Mouse (Mus musculus) erythroblast, adult 5-6 weeks (primary cell): ENCODE data around the gene Chst3. TPM values are rescaled to one million over a fixed set of nuclear protein-coding genes. Genes with fewer than 3 reads are reported as not detected.
"Not testable (repeated sequence)": the region's sequence is repeated elsewhere in the genome, so short reads cannot be mapped to it uniquely, and the experiment has no call there.

Experiments used
- ATAC-seq: replicated peaks from 2 replicates; pipeline ENCODE4 v1.8.0; 2016; ENCODE audit warnings: moderate number of reproducible peaks, mild to moderate bottlenecking, moderate TSS enrichment, inconsistent platforms; ENCODE audit not compliant: poor library complexity, low FRiP score, severe bottlenecking
- total RNA-seq, 2 experiments: library from RNA; stranded (forward) in 1 of 2; stranded (reverse) in 1 of 2; fragments of 150-400 nt in 1 of 2; fragments of 200-764, 138-1000 nt in 1 of 2; gene quantifications; 2 replicates each; pipeline versions ENCODE4 v1.2.3 to v1.2.4; 2015 to 2017; ENCODE audit warnings: low replicate concordance in 2 of 2

Chst3 gene
- total RNA-seq, 2 experiments from 2014 or later, result not detected

DNA sequence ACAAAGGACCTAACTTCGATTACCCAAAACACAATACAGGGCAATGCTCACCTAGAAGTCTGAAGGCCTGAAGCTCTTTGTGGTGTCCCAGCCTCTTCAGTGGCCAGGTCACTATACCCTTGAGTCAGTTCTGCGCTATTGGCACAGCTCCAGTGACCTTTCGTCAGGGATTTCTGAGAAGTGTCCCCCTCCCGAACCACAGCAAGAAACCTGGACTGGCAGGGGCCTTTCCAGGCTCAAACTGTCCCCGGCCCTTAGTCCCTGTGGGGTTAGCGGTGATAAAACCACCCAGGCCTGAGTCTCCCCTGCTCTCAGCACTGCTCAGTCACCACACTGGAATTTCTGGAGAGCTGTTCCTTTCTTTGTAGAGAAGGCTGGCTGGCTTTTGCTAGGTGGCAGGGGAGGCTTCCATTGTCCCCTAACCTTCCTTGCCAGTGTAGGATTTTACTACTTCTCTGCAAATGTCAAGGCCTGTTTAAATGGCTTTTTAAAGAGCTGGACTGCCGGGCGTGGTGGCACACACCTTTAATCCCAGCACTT, 11.8 kb downstream of the Chst3 start:
- no peak for ATAC-seq

DNA sequence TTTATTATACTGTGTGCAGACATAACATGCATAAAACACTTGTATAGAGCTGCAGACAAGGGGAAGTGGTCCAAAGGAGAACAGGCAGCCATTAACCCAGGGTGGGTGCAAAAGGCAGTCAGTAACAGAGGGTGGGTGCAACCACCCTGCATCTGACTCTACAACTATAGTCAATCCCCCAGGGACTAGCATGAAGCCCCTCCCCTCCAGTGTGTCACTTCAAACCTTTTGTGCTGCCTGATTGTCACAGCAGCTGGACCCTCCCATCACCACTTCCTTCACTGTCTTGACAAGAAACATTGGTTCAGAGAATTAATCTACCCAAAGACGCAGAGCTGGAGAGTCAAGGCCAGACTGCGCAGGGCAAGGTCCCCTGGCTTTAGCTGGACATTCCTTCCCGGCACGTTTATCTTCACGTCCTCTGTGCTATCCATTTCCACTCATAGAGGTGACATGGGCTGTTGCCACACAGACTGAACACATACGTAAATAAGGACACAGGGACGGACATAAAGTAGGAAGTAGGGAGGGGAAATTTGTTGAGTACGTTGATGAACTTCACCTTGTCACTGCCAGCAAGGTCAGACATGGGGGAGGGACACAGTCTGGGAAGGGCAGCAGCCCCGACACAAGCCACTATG, 13.3 kb downstream of the Chst3 start:
- no peak for ATAC-seq

DNA sequence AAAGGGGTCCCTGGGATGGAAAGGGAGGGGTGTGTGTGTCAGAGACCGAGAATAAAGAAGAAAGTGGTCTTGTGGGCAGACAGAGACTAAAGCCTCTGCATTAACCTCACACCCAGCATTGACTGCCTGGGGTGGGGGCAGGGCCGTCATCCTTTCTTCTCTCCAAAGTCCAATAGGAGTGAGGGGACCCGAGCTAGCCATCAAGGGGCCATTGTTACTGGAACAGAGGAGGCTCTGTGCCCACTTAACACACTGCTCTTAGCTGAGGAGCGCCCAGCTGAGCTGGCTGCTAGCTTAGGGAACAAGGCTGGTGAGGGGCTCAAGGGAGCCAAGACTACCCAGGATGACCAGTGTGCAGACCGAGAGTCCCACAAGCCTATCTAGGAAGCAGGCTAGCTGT, 16.3 kb downstream of the Chst3 start:
- no peak for ATAC-seq

DNA sequence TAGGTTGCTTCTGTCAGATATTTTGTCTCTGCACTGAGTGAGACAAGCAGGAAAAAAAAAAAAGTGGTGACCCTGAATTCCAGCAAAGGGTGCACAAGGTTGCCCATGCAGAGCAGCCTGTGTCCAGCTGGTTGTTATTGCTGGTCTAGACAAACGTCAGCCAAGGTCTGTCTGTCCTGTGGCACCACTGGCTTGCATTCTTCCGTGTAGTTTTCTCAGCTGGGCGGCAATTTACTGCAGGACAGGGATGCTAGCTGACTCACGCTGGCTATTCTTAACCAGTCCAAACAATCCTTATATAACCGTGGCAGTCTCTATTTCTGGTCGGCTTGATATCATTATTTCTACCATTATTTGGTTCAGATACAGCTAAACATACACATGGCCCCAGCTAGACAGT, 18.1 kb downstream of the Chst3 start:
- ATAC-seq, result no peak

DNA sequence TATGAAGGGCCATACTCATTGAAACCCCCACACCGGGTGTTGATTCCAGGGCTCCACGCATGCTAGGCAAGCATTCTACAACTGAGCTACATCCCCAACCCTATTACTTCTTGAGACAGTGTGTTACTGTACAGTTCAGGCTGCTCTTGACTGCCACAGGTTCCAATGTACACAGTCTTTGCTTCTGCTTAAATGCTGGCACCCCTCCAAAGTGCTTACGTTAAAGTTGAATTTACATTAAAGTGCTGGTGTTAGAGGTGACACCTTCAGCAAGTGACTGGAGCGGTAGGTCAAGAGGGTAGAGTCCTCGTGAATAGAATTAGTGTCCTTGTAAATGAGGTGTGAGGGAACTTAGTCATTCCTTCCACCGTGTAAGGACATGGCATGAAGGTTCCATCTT, 19.7 kb downstream of the Chst3 start:
- no peak for ATAC-seq

DNA sequence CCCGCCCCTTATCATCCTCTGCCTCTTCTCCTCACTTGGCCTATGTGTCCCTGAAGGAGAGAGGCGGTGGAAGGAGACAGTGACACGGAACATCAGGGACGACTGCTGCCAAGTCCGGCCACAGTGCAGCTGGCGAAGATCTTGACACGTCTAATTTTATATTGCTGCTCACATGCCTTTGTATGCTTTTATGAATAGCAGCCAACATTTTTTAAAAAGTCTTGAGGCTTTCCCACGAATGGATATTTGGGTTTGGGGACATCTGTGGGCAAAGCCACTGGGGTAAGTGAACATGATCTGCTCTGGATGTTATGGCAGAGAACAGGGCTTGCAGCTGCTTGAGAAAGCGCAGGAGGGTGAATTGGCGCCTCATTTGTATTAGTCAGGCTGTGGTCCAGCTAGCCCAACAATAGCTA, 21.6 kb downstream of the Chst3 start:
- ATAC-seq, result no peak

DNA sequence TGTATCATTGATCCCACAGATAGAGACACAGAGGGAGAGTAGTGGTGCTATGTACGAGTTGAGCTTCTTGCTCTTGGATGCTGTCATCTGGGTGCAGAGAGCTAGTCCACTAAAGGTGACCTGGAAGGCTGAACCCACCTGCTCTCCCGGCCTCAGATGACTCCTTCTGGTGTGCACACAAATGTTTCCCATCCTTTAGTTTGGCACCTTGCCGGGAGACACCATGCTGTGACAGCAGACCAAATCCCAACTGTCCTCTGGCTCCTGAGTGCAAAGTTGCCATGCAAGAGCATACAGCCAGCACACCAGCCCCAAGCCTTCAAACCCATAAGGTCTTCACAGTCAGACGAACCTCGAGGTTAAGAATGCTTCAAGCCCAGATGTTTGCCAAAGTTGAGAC, 22.1 kb downstream of the Chst3 start:
- ATAC-seq, result no peak

DNA sequence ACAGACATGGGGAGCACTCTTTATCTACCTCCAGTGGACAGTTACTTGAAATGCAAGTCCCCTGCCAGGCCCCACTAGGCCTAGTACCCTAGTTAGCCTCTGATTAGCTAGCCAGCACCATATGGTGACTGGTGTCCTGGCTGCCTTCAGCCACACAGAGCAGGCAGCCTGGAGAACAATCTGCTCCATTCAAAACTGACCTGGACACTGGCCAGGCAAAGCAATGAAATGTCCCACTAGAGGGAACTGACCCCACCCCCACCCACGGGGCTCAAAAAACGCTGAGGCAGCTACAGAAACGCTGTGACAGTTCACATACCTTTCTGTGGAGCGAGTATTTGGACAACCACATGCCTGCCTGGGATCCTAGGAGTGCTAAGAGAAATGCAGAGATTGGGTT, 24.0 kb downstream of the Chst3 start:
- no peak for ATAC-seq

DNA sequence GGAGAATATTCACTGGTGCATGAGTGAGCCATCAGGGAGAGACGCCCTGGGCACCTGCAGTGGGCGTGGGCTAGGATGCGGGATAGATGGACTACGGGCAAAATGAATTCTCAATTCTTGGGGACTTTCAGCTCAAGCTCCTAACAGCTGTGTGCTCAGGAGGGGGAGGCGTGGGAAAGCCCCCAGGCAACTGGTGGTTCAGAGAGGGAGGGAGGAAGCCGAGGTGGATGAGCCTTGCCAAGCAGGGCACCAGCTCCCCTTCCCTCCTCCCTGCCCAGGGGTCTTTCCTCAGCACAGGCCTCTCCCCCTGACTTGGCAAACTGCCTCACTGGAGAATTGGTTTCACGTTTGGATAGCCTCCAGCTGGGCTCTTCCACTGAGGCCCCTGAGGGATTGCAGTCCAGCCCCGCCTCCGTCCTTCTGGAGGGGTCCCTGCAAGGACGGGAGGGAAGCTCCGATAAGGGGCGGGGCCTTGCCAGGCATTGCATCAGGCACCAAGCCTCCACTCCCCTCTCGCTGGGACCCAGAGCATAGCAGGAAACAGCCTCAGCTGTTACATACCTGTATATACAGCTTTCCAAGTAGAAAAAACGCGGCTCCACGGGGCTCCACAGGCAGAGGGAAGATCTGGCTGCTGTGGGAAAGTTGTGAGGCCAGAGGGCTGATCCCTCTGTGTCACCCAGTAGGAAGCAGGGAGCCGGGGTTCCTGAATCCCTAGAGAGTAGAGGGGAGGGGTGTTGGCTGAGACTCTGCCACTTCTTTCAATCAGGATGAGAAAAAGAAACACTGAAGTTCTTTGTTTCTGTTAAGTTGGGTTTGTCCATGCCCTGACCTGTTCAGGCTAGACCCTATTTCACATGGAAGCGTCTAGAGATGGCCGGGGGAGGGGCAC, 25.3 kb downstream of the Chst3 start:
- no peak for ATAC-seq

DNA sequence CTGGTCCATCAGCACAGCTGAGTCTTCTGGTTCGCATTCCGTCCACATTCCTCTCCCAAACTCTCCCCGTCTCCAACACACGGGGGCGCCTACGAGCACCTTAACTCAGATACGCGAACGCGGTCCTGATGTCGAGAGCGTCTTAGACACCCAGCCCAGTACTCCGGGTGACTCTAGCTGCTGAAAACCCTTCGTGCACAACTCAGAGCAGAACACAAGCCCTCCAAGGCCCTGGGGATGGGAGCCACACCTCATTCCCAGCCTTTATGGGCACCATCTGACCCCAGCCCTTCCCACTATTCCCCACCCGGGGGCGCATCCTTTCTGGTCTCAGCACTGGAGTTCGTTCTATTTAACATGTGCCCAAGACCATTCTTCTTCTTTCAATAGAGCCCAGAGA, 27.3 kb downstream of the Chst3 start:
- no peak; the same call in 1 of the 2 replicates for ATAC-seq

DNA sequence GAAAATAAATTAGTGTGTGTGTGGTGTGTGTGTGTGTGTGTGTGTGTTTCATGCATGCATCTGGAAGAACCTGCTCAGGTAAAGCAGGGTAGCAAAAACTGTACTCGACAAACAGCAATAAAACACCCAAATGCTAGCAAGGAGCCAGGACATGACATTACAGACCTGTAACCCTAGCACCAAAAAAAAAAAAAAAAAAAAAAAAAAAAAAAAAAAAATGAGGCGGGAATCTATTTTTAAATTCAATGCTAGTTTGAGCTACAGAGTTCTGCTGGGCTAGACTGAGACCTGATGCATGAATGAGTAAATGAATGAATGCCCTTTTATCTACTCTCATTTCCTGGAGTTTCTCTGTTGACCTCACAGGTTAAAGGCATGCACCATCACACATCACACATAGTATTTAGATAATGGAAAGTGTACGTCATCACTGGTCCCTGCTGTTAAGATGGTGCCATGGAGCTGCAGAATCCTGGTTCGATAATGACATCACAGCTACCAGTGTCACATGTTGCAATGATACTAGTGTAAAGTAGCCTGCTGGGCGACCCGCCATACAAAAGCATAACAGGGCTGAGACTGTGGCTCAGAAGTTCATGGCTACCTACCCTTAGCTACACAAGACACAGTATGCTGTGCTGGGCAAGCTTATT, 29.4 kb downstream of the Chst3 start:
- ATAC-seq, result no peak

DNA sequence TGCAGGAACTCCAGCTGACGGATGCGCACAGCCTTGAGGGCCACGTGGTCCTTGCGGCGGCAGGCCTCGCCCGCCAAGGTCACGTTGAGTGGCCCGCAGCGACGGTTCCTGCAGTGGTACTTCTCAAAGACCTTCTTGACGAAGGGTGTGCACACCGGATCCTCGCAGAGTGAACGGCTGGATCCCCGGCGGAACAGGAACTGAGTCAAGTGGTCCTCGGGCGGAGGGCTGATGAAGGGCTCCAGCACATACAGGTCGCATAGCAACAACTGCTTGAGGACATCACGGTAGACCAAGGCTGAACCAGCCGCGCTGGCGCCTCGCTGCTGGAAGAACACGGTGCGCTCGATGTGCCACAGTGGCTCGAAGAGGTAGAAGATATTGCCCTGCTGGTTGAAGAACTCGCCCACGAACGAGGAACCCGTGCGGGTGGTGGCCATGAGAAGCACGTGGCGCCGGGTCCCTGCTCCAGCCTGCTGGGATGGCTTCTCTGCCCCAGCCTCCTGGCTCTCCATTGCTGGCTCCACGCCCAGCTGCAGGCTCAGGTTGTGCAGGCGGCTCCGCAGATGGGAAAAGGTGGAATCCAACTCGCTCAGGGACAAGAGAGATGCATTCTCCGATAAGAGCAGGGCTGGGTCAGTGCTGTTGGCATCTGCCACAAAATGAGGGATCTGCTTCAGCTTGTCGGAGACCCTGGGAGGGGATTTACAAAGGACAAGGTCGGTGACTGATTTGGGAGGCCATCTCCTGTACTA, 32.7 kb downstream of the Chst3 start:
- no peak for ATAC-seq

DNA sequence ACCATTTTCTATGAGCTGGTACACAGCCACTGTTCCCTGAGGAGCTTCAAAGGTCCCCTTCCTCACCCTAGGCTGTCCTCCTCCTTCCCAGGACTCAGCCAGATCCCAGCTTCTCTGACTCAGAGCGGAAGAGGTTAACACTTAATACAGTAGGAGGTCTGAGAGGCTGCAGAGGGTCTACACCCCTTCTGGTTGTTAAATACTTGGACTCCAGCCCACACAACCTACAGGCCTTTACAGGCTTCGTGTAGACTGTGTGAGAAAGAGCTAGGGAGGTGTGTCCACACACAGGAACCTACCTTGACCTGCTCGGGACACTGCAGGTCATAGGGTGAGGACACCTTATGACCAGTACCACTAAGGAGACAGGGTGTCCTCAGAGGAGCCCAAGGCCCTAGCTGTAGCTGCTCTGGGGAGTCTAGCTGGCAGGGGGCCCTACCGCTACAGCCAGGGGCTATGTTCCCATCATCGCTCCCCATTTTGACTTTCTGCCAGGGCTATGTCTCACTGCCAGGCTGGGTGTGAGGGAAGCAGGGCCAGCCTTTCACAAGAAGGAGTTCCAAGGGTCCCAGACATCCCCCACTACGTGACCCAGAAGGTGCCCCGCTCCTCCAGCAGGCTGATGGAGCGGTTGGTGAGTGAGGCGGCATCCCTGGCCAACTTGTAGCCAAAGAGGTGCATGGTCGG, 33.9 kb downstream of the Chst3 start:
- ATAC-seq, result no peak

DNA sequence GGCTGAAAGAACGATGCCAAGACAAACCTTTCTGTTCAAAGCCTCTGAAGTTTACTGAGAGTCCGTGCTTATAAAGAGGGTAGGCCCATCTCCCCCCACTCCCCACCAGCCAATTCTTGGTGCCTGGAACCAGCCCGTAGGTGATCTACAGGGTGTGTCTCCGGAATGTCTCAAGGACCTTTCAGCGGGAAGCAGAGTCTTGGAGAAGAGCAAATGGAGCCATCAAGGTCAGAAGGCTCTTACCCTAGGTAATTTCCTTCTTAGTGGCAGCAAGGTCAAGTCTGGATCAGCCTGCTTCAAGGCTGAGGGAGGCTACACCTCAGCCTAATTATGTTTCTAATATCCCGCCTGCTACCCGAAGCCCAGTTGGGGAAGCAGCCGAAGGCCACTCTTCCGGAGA, 43.8 kb downstream of the Chst3 start:
- ATAC-seq, result not testable (repeated sequence)

DNA sequence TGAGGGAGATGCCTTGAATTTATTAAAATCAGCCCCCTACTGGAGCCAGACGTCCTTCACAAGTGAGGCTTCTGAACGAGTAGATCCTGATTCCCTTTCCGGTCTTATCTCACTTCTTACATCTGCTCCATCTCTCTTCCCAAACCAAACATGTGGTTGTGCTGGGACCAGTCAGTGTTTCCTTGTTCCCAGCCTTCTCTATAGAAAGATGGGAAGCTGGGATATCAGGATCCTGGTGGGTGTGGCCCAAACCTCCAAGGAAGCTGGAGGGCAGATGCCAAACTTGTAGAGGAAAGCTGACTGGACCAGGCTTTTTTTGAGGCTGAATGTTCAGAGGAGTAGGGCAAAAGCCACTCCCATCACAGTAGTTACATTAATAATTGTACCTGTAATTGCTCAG, 44.6 kb downstream of the Chst3 start:
- ATAC-seq, result no peak

DNA sequence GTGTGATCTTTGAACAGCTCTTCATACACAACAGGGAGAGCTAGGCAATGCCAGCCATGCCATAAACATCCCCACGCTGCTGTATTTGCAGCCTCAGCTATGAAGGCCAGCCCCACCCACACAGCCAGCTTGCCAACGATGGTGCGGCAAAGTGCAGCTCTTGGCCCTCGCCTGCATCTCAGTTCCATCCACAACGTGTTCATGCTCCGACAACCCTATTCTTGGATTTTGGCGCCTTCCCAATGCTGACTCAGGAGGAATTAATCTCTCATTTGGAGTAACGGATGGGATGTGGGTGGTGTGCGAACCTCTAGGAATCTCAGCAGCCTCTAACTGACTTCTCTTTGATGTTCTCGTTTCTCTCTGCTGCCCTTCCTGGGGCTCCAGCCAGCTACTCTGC, 46.0 kb downstream of the Chst3 start:
- ATAC-seq, result no peak

DNA sequence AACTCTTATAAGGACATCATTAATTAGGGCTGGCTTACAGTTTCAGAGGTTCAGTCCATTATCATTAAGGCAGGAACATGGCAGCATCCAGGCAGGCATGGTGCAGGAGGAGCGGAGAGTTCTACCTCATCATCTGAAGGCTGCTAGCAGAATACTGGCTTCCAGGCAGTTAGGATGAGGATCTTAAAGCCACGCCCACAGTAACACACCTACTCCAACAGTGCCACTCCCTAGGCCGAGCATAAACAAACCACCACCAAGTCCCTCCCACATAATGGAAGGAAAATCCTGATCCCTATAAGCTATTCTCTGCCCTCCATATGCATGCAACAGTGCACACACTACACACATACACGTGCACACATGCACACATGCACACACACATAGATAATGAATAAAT, 46.8 kb downstream of the Chst3 start:
- ATAC-seq, result no peak

DNA sequence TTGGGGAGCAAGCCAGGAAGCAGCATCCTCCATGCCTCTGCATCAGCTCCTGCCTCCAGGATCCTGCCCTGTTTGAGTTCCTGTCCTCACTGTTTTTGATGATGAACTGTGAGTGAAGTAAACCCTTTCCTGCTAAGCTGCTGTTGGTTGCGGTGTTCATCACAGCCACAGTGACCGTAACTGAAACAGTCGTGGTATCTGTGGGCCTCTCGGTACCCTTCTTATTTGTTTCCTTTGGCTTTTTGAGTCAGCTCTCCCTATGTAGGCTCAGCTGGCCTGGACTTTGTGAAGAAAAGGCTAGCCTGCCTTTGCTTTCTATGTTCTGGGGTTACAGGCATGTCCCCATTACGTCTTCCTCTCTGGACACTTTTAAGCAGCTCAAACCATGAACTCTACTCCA, 47.7 kb downstream of the Chst3 start:
- no peak for ATAC-seq

DNA sequence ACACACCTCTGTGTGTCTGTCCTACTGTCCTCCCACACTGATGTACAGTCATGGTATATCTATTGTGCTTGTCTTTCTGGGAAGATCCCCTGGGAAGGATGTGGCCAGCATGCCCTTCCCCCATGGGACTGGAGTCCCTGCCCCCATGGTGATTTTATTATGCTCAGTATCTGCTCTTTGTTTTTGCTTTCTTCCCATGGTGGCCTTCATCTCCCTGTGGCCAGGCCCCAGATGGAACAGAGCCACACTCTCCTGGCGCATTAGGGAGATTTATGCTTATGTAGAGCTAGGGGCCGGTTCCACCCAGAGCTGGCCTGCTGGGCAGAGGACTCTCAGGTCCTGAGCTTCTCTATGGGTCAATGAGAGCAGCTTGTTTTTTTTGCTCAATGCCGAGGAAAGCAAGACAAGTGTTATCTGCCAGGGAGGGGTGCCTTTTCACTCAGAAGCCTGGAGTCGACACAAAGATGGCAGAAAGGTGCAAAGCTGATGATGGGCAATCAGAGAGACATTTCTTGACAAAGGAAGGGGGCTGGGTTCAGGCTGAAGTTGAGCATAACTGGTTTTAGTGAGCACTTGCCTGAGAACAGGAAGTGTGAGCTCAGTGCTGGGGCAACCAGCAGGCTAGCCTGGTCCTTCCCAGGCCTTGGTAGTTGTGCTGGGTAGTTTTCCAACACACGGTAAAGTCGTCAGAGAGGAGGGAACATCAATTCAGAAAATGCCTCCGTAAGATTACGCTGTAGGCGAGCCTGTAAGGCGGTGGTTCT, 48.6 kb downstream of the Chst3 start:
- ATAC-seq, result no peak
